Mouse (Mus musculus) subcutaneous adipose tissue, adult 2 months (tissue): ENCODE data around the gene Gm45711. TPM values are rescaled to one million over a fixed set of nuclear protein-coding genes. Genes with fewer than 3 reads are reported as not detected.

Experiments
- polyA plus RNA-seq: library from polyadenylated mRNA; depleted of rRNA; stranded (reverse); fragments of >200 nt; gene quantifications from 2 replicates; pipeline ENCODE4 v1.2.3, GENCODE M21; 2012; ENCODE audit warnings: low replicate concordance; rRNA removed

Gene Gm45711
- polyA plus RNA-seq, result not detected in 2 replicates

GRCm38 (mm10) chr8:104309441-104310155 lies at the start of gene Gm45711, which contains the start of gene Cmtm1:
Gene Gm45711 (minus strand): TSS chr8:104310081.
Gene Cmtm1 (minus strand): TSS chr8:104310145.

GRCm38 (mm10) chr8:104339229-104339982 lies 29.5 kb upstream of the Gm45711 start, which contains the start of gene Cmtm3:
Gene Cmtm3 (plus strand): TSS chr8:104339410.

GRCm38 (mm10) chr8:104321930-104322329 lies 12.0 kb upstream of the Gm45711 start, which contains the start of gene Cmtm2b:
Gene Cmtm2b (plus strand): TSS chr8:104322230.

GRCm38 (mm10) chr8:104321267-104321666 lies 11.4 kb upstream of the Gm45711 start, which contains the start of gene Gm11020:
Gene Gm11020 (plus strand): TSS chr8:104321567.

GRCm38 (mm10) chr8:104293081-104293480 lies 16.8 kb downstream of the Gm45711 start, which contains the start of gene Cmtm2a:
Gene Cmtm2a (minus strand): TSS chr8:104293181.

GRCm38 (mm10) chr8:104250439-104251367 lies 59.2 kb downstream of the Gm45711 start, which contains the start of gene Cklf:
Gene Cklf (plus strand): TSS chr8:104250861.

GRCm38 (mm10) chr8:104248276-104248675 lies 61.6 kb downstream of the Gm45711 start, which contains the start of gene Tk2:
Gene Tk2 (minus strand): TSS chr8:104248558.

Other genes starting within 250 kb of the Gm45711 start
- gene Cdh5, start 208.5 kb downstream of the Gm45711 start, polyA plus RNA-seq, result 134 and 263 TPM in 2 replicates
- gene Bean1, start 139.6 kb downstream of the Gm45711 start, polyA plus RNA-seq, result 2.3 and 5.7 TPM in 2 replicates
- 28.2 and 30.0 TPM in 2 replicates for gene Tk2, start 61.5 kb downstream of the Gm45711 start, polyA plus RNA-seq
- gene Cklf, start 59.2 kb downstream of the Gm45711 start, polyA plus RNA-seq, result 6.3 and 14.7 TPM in 2 replicates
- gene Cmtm2a, start 16.9 kb downstream of the Gm45711 start, polyA plus RNA-seq, result not detected in 2 replicates
- not detected in 2 replicates for gene Cmtm1, start 64 bp upstream of the Gm45711 start, polyA plus RNA-seq
- gene Gm11020, start 11.5 kb upstream of the Gm45711 start, polyA plus RNA-seq, result not detected in 2 replicates
- gene Cmtm2b, start 12.1 kb upstream of the Gm45711 start, polyA plus RNA-seq, result not detected in 2 replicates
- 149 and 286 TPM in 2 replicates for gene Cmtm3, start 29.3 kb upstream of the Gm45711 start, polyA plus RNA-seq
- 12.0 and 20.6 TPM in 2 replicates for gene Cmtm4, start 85.7 kb upstream of the Gm45711 start, polyA plus RNA-seq
- gene Dync1li2, start 133.0 kb upstream of the Gm45711 start, polyA plus RNA-seq, result 26.5 and 32.8 TPM in 2 replicates
- not detected in 2 replicates for gene Terb1, start 199.8 kb upstream of the Gm45711 start, polyA plus RNA-seq
- 12.8 and 19.6 TPM in 2 replicates for gene Nae1, start 224.6 kb upstream of the Gm45711 start, polyA plus RNA-seq
- gene Car7, start 224.6 kb upstream of the Gm45711 start, polyA plus RNA-seq, result 6.9 and 25.1 TPM in 2 replicates